Mouse (Mus musculus) adrenal gland, adult 18-20 months (tissue): ENCODE results near the gene Coq8a. TPM values are rescaled to one million over a fixed set of nuclear protein-coding genes. Genes with fewer than 3 reads are reported as not detected.

Experiments
- DNase-seq, 2 experiments: peaks; one replicate each; pipeline ENCODE4 v3.0.0; 2021 to 2022; ENCODE audit warnings: low spot score in 2 of 2
- long read RNA-seq, 2 experiments: library from polyadenylated mRNA; stranded (forward); transcript quantifications; one replicate each; pipeline ENCODE4 v2.0.0; 2021
- total RNA-seq, 2 experiments: library from RNA; stranded (reverse); gene quantifications; 1 replicate in 1 of 2; 2 replicates in 1 of 2; pipeline ENCODE4 v1.2.3; 2021

The Coq8a gene
- 100 to 1,000 TPM; 319 to 568 TPM for total RNA-seq
- long read RNA-seq, experiment 1, full-length matches to known transcripts: 479 of 531 reads
- long read RNA-seq, experiment 1, partial matches to known transcripts: 18 of 531 reads
- long read RNA-seq, experiment 1, other reads (novel, unspliced or antisense): 34 of 531 reads
- long read RNA-seq, experiment 2, full-length matches to known transcripts: 560 of 641 reads
- long read RNA-seq, experiment 2, partial matches to known transcripts: 42 of 641 reads
- long read RNA-seq, experiment 2, other reads (novel, unspliced or antisense): 39 of 641 reads

- DNase-seq: no peak
These were observed at the start of gene Coq8a for GRCm38 (mm10) chr1:180198959-180199714. Gene Coq8a (minus strand): TSS chr1:180199602.

GRCm38 (mm10) chr1:180248593-180249146 lies 49.3 kb upstream of the Coq8a start:
- no peak for DNase-seq

- DNase-seq: no peak
These were observed 48.5 kb upstream of the Coq8a start for GRCm38 (mm10) chr1:180247901-180248300.

- DNase-seq: no peak
These were observed 46.5 kb upstream of the Coq8a start for GRCm38 (mm10) chr1:180245741-180246507.

- no peak for DNase-seq
These were observed 32.3 kb upstream of the Coq8a start for GRCm38 (mm10) chr1:180231729-180232128.

- DNase-seq: no peak
These were observed 31.2 kb upstream of the Coq8a start for GRCm38 (mm10) chr1:180230580-180230979.

GRCm38 (mm10) chr1:180229906-180230305 lies 30.5 kb upstream of the Coq8a start:
- DNase-seq: no peak

GRCm38 (mm10) chr1:180228854-180229253 lies 29.5 kb upstream of the Coq8a start:
- DNase-seq: no peak

- DNase-seq: no peak
These were observed 27.4 kb upstream of the Coq8a start for GRCm38 (mm10) chr1:180226766-180227165.

GRCm38 (mm10) chr1:180226221-180226713 lies 26.9 kb upstream of the Coq8a start:
- peak in 1 of 2 experiments; percentile 29 for DNase-seq

GRCm38 (mm10) chr1:180225500-180226220 lies 26.3 kb upstream of the Coq8a start:
- peak; percentile 46 to 51 for DNase-seq

- DNase-seq: no peak
These were observed 22.6 kb upstream of the Coq8a start for GRCm38 (mm10) chr1:180222007-180222406.

GRCm38 (mm10) chr1:180220791-180221542 lies 21.6 kb upstream of the Coq8a start:
- DNase-seq: no peak

- no peak for DNase-seq
These were observed 17.3 kb upstream of the Coq8a start for GRCm38 (mm10) chr1:180216541-180217276.

- DNase-seq: peak; percentile 63 to 72
These were observed 15.6 kb upstream of the Coq8a start for GRCm38 (mm10) chr1:180215044-180215443.

GRCm38 (mm10) chr1:180212911-180213310 lies 13.5 kb upstream of the Coq8a start:
- DNase-seq: no peak

GRCm38 (mm10) chr1:180210781-180211271 lies 11.4 kb upstream of the Coq8a start:
- no peak for DNase-seq

- DNase-seq: peak in 1 of 2 experiments; percentile 42
These were observed 10.6 kb upstream of the Coq8a start for GRCm38 (mm10) chr1:180210031-180210432.

GRCm38 (mm10) chr1:180208370-180208769 lies 9.0 kb upstream of the Coq8a start:
- no peak for DNase-seq
